Mouse (Mus musculus) liver, adult 2 months (tissue): ENCODE results near the gene Erg.

Experiments
- CTCF ChIP-seq: fragments of 200-500 bp; IDR thresholded peaks from 2 replicates; pipeline ENCODE4 v1.5.1; 2011; ENCODE audit warnings: low read depth, low read length, control low read depth
- POLR2A ChIP-seq: fragments of 200-500 bp; IDR thresholded peaks from 2 replicates; pipeline ENCODE4 v1.6.1; 2011; ENCODE audit warnings: low read length, control low read depth; ENCODE audit not compliant: insufficient read depth; ENCODE audit errors: extremely low read depth

DNA sequence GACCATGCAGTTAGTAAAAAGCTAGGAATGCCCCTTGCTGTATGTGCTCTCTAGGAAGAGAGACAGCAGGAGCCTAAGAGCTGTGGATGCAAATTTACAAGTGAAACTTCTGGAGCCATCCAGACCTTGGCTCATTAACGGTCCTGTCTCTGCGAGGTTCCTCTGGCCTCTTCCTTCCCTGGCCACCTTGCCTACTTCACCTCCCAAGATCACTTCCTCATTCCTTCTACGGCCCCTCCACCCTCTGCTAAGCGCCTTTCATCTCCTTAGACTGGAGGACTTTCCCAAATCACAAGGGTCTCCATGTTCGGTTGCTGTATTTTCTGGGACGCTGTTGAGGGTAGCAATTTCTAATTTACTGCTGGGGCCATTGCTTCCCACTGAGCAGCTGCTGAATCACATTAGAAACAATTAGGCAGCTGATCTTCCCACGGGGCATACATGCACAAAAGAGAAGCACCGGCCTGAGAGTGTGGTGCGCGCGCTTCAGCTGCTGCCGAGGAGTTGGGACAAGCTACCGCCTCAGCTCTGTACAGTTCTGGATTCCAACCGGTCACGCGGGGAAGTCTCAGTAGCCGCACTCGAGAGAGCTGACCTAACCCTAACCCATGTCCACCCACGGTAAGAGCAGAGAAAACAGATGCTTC, 14.3 kb upstream of the Erg start:
- TF ChIP-seq CTCF (no peak), POLR2A (no peak)
